Mouse (Mus musculus): ENCODE measurements around the gene Grid2.

- TF ChIP-seq FLI1 (IDR thresholded peaks at IDR 0.05; ENCODE audit: low read length) (no peak), GATA1 (IDR thresholded peaks at IDR 0.05; ENCODE audit: borderline replicate concordance, low read length) (no peak)
Observed at GRCm38 (mm10) chr6:64733311-64733710, 1477.6 kb downstream of the Grid2 start.

Measured in megakaryocyte, embryonic 14.5 days (primary cell).